Mouse (Mus musculus) kidney, postnatal 0 days (tissue): ENCODE data around the gene Ddb1. TPM values are rescaled to one million over a fixed set of nuclear protein-coding genes. Genes with fewer than 3 reads are reported as not detected.
A peak's percentile ranks its signal among the peaks of the same experiment; 100 is the strongest.

ENCODE experiments used
- ATAC-seq: fragments of 200-750 bp; cut with Nextera tagmentation; replicated peaks from 2 replicates; pipeline ENCODE4 v1.8.0; 2017; ENCODE audit warnings: low read depth, moderate number of reproducible peaks, moderate TSS enrichment, moderate library complexity; ENCODE audit not compliant: low FRiP score
- DNase-seq: peaks from one replicate; pipeline ENCODE4 v3.0.0-alpha.2; 2016; ENCODE audit warnings: low spot score
- H3K27ac ChIP-seq: fragments of 300-500 bp; sonication (generic); 2 replicates; pipeline ENCODE4 v1.5.1; 2014; ENCODE audit warnings: mild to moderate bottlenecking
- H3K27me3 ChIP-seq: fragments of 300-500 bp; sonication (generic); 2 replicates; pipeline ENCODE4 v1.6.1; 2014; ENCODE audit warnings: low read length, mixed read lengths; ENCODE audit not compliant: insufficient read depth
- H3K36me3 ChIP-seq: fragments of 300-500 bp; sonication (generic); 2 replicates; pipeline ENCODE4 v1.6.1; 2014; ENCODE audit warnings: low read length, mixed read lengths; ENCODE audit not compliant: insufficient read depth
- H3K4me1 ChIP-seq: fragments of 300-500 bp; sonication (generic); replicated peaks from 2 replicates; pipeline ENCODE4 v1.6.1; 2014; ENCODE audit warnings: antibody characterized with exemption, low read length, mixed read lengths; ENCODE audit not compliant: insufficient read depth
- H3K4me2 ChIP-seq: fragments of 300-500 bp; sonication (generic); 2 replicates; pipeline ENCODE4 v1.6.1; 2014; ENCODE audit warnings: mild to moderate bottlenecking, low read length, moderate library complexity, mixed read lengths
- H3K4me3 ChIP-seq: fragments of 300-500 bp; sonication (generic); replicated peaks from 2 replicates; pipeline ENCODE4 v1.5.1; 2014; ENCODE audit warnings: low read depth, low read length
- H3K9ac ChIP-seq: fragments of 300-500 bp; sonication (generic); 2 replicates; pipeline ENCODE4 v1.6.1; 2014; ENCODE audit warnings: low read depth, low read length
- H3K9me3 ChIP-seq: fragments of 300-500 bp; sonication (generic); replicated peaks from 2 replicates; pipeline ENCODE4 v1.6.1; 2016; ENCODE audit warnings: low read length, inconsistent platforms, mixed read lengths
- CTCF ChIP-seq: IDR thresholded peaks from 2 replicates; pipeline ENCODE4 v1.5.1; 2016; ENCODE audit warnings: antibody characterized with exemption, low read depth, mild to moderate bottlenecking, moderate library complexity
- WGBS: fragments of 180-500 bp; shearing (Covaris S2); extraction: QIAGEN DNeasy Blood & Tissue Kit; methylation state at CpG from one replicate; pipeline ENCODE4 v1.1.7; 2014; 5-methylcytosine and 5-hydroxymethylcytosine counted together
- polyA plus RNA-seq: library from polyadenylated mRNA; unstranded; fragments of >200 nt; fragmentation: Nextera tagmentation; extraction: Ambion mirVana; gene quantifications from 2 replicates; pipeline ENCODE4 v1.2.1, GENCODE M21; 2015

The Ddb1 gene
- polyA plus RNA-seq, 1 experiment from 2014 or later, result 205 TPM

- H3K27ac ChIP-seq, result peak overlapping the region; percentile 90
- H3K9ac ChIP-seq, result peak overlapping the region; percentile 40
- no peaks in the 10 kb centered on the region for H3K27me3 ChIP-seq
- DNase-seq, result peak; percentile 97
- H3K4me3 ChIP-seq, result peak overlapping the region; percentile 25; the same call in 1 of the 2 replicates
- 0 out of 2 replicates have a peak, but pooled peaks have one; percentile 40 for ATAC-seq
- H3K9me3 ChIP-seq, result no peaks in the 10 kb centered on the region
- peaks cover 12% of the 10 kb centered on the region for H3K4me1 ChIP-seq
- H3K4me2 ChIP-seq, result peak overlapping the region; percentile 59
- TF ChIP-seq CTCF, result peak; percentile 94
- H3K36me3 ChIP-seq, result peaks cover 7% of the 10 kb centered on the region
- WGBS, result under 1% methylated on average over 9 of the region's 9 CpGs
Measured at GRCm38 (mm10) chr19:10602787-10603186, 2.3 kb upstream of the Ddb1 start.

DNA sequence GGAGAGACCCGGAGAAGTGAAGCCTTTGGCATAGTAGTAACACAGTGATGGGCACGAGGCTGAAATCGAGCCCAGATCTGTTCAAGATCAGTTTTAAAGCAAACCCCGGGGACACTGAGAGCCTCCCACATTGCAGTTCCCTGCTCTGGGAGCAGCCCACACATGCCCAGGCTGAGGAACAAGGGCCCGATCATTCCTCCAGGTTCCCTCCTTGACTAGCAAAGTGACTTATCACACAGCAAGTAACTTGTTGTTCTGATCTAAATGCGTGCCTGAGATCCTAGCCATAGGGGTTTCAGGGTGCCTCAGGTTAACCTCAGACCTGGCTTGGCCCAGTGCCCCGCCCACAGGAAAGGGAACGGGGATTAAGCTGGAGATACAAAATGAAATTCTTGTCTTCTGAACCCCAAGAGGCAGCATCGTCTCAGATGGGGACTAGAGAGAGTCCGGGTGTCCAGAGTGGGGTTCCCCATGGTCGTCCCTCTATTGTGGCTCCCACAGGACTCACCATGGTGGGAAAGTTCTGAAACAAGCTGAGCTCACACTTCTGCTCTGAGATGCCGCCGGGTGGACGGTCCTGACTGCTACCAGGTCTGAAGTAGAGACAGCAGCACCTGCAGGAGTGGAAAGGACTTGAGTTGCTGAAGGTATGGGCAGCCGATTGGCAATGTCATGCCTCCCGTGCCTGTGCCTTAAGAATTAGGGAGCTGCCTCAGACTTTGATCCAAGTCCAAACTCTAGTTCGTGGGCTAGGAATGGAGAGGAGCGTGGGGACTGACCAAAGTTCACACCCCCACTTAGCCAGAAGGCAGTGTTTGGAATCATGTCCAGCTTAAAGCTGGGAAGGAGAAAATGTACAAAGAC, 1.2 kb upstream of the Ddb1 start:
- H3K9ac ChIP-seq, result peak overlapping the region; percentile 44; the same call in 1 of the 2 replicates
- WGBS, result 69% methylated on average over 18 of the region's 18 CpGs
- peak; percentile 17 for DNase-seq
- peak; percentile 7; the same call in 1 of the 2 replicates for ATAC-seq
- H3K4me1 ChIP-seq, result peaks cover 12% of the 10 kb centered on the region
- H3K4me3 ChIP-seq, result peak overlapping the region; percentile 4; the same call in 1 of the 2 replicates
- H3K27me3 ChIP-seq, result no peaks in the 10 kb centered on the region
- no peaks in the 10 kb centered on the region for H3K9me3 ChIP-seq
- peak overlapping the region; percentile 59 for H3K4me2 ChIP-seq
- H3K36me3 ChIP-seq, result peaks cover 14% of the 10 kb centered on the region
- TF ChIP-seq CTCF, result no peak
- peak overlapping the region; percentile 91 for H3K27ac ChIP-seq

GRCm38 (mm10) chr19:10604534-10604933, 593 bp upstream of the Ddb1 start:
- peak overlapping the region; percentile 79 for H3K4me3 ChIP-seq
- WGBS, result 27% methylated on average over 3 of the region's 3 CpGs
- peaks cover 12% of the 10 kb centered on the region for H3K4me1 ChIP-seq
- H3K27me3 ChIP-seq, result no peaks in the 10 kb centered on the region
- peak overlapping the region; percentile 91 for H3K27ac ChIP-seq
- peak overlapping the region; percentile 72 for H3K4me2 ChIP-seq
- peaks cover 17% of the 10 kb centered on the region for H3K36me3 ChIP-seq
- ATAC-seq (no peak), DNase-seq (no peak)
- TF ChIP-seq CTCF, result no peak
- H3K9me3 ChIP-seq, result no peaks in the 10 kb centered on the region
- peak overlapping the region; percentile 69 for H3K9ac ChIP-seq

DNA sequence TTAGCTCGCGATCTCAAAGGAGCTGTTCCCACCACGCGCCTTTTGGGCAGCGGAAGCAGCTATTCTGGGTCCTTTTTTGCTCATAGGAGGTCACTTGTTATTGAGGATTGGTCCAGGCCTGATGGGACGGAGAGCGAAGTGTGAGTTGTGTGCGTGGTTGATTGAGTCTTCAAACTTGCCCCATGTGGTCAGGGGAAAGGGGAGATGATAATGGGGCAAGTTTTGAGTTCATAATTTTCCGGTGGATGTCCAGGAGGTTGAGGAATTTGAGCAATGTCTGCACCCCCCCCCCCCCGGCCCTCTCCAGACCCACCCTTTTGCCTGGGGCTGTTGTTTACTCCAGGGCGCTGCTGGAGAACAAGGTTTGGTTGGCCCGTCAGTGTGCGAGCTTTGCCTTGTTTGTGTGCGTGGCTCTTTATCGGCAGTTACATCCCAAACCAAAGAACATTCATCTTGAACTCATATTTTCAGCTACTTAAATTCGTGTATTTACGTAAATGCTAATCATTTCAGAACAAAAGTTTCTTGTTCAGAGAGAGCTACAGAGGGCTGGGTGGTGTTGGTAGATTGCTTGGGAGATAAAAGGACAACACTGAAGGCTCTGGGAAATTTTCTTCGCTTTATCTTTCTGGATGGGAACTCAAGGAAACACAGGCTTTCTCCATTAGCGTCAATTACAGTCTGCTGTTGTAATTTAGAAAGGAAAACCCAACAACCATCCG, 935 bp downstream of the Ddb1 start:
- peak overlapping the region; percentile 72 for H3K4me2 ChIP-seq
- no peaks in the 10 kb centered on the region for H3K9me3 ChIP-seq
- WGBS, result 6% methylated on average over 20 of the region's 20 CpGs
- peak overlapping the region; percentile 91 for H3K27ac ChIP-seq
- peak overlapping the region; percentile 85 for H3K9ac ChIP-seq
- no peak for TF ChIP-seq CTCF
- peaks cover 12% of the 10 kb centered on the region for H3K4me1 ChIP-seq
- DNase-seq, result peak; percentile 58
- ATAC-seq, result peak; percentile 18; the same call in 1 of the 2 replicates
- H3K36me3 ChIP-seq, result peaks cover 31% of the 10 kb centered on the region
- peak overlapping the region; percentile 79 for H3K4me3 ChIP-seq
- no peaks in the 10 kb centered on the region for H3K27me3 ChIP-seq

GRCm38 (mm10) chr19:10608573-10609240, 3.6 kb downstream of the Ddb1 start:
- no peak overlapping the region for H3K27ac ChIP-seq
- H3K9me3 ChIP-seq, result no peaks in the 10 kb centered on the region
- TF ChIP-seq CTCF, result no peak
- no peak overlapping the region for H3K4me3 ChIP-seq
- H3K4me2 ChIP-seq, result no peak overlapping the region
- H3K4me1 ChIP-seq, result peaks cover 9% of the 10 kb centered on the region
- H3K9ac ChIP-seq, result no peak overlapping the region
- whole genome bisulfite sequencing, result 81% methylated on average over 5 of the region's 5 CpGs
- DNase-seq (no peak), ATAC-seq (no peak)
- H3K36me3 ChIP-seq, result peaks cover 57% of the 10 kb centered on the region
- no peaks in the 10 kb centered on the region for H3K27me3 ChIP-seq
